Mouse (Mus musculus) stomach, embryonic 15.5 days (tissue): ENCODE measurements around the gene Tgfb2. TPM values are rescaled to one million over a fixed set of nuclear protein-coding genes. Genes with fewer than 3 reads are reported as not detected.

ENCODE experiments used
- ATAC-seq: fragments of 200-750 bp; cut with Nextera tagmentation; 2 replicates; pipeline ENCODE4 v1.8.0; 2017; ENCODE audit warnings: low read depth, moderate number of reproducible peaks, moderate TSS enrichment; ENCODE audit not compliant: insufficient read depth, low FRiP score
- H3K27ac ChIP-seq: fragments of 300-500 bp; sonication (generic); 2 replicates; pipeline ENCODE4 v1.5.1; 2015; ENCODE audit warnings: mild to moderate bottlenecking, inconsistent platforms
- H3K27me3 ChIP-seq: fragments of 300-500 bp; sonication (generic); replicated peaks from 2 replicates; pipeline ENCODE4 v1.6.1; 2015; ENCODE audit warnings: inconsistent platforms
- H3K36me3 ChIP-seq: fragments of 300-500 bp; sonication (generic); 2 replicates; pipeline ENCODE4 v1.6.1; 2015; ENCODE audit warnings: inconsistent platforms
- H3K4me1 ChIP-seq: fragments of 300-500 bp; sonication (generic); 2 replicates; pipeline ENCODE4 v1.6.1; 2015; ENCODE audit warnings: inconsistent platforms
- H3K4me2 ChIP-seq: fragments of 300-500 bp; sonication (generic); 2 replicates; pipeline ENCODE4 v1.6.1; 2015; ENCODE audit warnings: mild to moderate bottlenecking, inconsistent platforms
- H3K4me3 ChIP-seq: fragments of 300-500 bp; sonication (generic); replicated peaks from 2 replicates; pipeline ENCODE4 v1.5.1; 2015; ENCODE audit warnings: inconsistent platforms
- H3K9ac ChIP-seq: fragments of 300-500 bp; sonication (generic); 2 replicates; pipeline ENCODE4 v1.6.1; 2015; ENCODE audit warnings: inconsistent platforms
- H3K9me3 ChIP-seq: fragments of 300-500 bp; sonication (generic); 2 replicates; pipeline ENCODE4 v1.6.1; 2016; ENCODE audit warnings: inconsistent platforms
- WGBS: fragments of 180-500 bp; shearing (Covaris S2); methylation state at CpG from one replicate; pipeline ENCODE4 v1.1.7; 2015; 5-methylcytosine and 5-hydroxymethylcytosine counted together
- polyA plus RNA-seq: library from polyadenylated mRNA; unstranded; fragments of >200 nt; fragmentation: Nextera tagmentation; extraction: Ambion mirVana; gene quantifications from 2 replicates; pipeline ENCODE4 v1.2.1, GENCODE M21; 2015

The Tgfb2 gene
- polyA plus RNA-seq, 1 experiment from 2014 or later = 21.6 TPM

DNA sequence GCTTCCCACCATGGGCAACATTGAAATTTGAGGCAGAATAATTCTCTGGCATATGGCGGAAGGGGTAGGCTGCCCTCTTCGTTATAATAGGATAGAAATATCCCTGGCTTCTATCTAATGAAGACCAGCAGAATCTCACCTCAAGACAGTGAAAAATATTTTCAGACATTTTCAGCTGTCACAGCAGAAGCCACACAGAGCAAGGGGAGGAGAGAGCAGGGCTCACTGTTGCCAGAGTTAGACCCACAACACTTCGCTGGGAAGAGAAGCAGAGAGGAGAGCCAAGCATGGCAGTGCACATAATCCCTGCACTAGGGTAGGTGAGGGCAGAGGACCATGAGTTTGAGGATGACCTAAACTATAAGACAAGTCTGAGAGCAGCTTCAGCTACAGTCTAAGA is 5.3 kb downstream of the Tgfb2 start:
- no peak overlapping the region for H3K27ac ChIP-seq
- H3K4me2 ChIP-seq = no peak overlapping the region
- no peaks in the 10 kb centered on the region for H3K36me3 ChIP-seq
- no peak overlapping the region for H3K4me3 ChIP-seq
- peaks cover 15% of the 10 kb centered on the region for H3K4me1 ChIP-seq
- whole genome bisulfite sequencing = 79% methylated on average over 3 of the region's 3 CpGs
- H3K9ac ChIP-seq = no peak overlapping the region
- no peaks in the 10 kb centered on the region for H3K9me3 ChIP-seq
- ATAC-seq = no peak
- no peaks in the 10 kb centered on the region for H3K27me3 ChIP-seq

DNA sequence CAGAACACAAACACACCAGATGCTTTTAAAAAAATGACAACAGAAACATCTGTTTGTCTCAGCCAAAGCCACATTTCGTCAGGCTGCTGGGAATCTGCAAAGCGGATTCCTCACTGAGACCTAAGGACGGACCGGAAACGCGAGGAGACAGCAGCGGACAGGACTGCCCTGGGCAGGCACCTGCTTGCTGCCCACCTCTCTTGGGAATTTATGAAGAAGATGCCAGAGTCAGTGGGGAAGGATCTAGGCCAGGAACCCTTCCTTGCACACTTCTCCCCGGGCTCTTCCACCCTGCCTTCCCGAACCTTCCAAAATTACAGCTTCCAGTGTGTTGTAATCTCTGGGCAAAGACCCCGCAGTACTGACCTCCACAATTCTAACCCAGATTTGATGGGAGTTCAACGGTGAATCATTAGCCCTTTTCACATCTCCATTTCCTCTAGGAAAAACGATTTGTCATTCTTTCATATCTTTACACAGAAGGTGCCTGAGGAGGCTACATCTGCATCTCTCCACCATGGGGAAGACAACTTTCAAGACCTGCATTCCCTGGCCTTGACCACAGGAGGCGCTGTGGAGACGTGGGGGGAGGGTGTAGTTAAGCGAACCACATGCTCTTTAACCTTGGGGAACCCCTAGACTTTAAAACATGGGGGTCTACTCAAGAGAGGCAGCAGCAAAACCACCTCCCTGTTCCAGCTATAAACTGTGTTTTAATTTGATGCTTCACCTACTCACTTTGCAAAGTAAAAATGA is 7.0 kb downstream of the Tgfb2 start:
- no peaks in the 10 kb centered on the region for H3K9me3 ChIP-seq
- 75% methylated on average over 15 of the region's 15 CpGs for WGBS
- no peaks in the 10 kb centered on the region for H3K36me3 ChIP-seq
- H3K27me3 ChIP-seq = no peaks in the 10 kb centered on the region
- no peak overlapping the region for H3K27ac ChIP-seq
- no peak overlapping the region for H3K9ac ChIP-seq
- no peak overlapping the region for H3K4me3 ChIP-seq
- H3K4me2 ChIP-seq = no peak overlapping the region
- H3K4me1 ChIP-seq = peaks cover 18% of the 10 kb centered on the region
- ATAC-seq = no peak

DNA sequence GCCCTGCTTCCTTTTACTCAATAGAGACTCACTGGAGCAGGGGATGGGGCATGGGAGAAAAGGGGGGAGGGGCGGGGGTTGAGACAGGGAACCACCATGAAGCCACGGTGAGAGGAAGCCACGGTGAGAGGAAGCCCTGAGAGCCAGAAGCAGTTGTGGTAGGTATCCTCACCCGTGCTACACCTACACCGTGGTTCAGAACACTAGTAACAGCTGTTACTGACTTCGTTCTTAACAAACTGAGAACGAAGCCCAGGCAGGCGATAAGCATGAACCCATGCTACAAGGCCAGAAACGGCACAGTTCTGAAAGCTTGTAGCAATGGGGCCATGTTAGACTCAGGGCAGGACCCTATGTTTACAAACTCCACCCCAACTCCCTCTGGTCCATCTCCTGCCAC is 9.6 kb downstream of the Tgfb2 start:
- H3K4me2 ChIP-seq = no peak overlapping the region
- H3K27ac ChIP-seq = peak overlapping the region; percentile 44
- H3K9me3 ChIP-seq = no peaks in the 10 kb centered on the region
- peaks cover 11% of the 10 kb centered on the region; the same call in 1 of the 2 replicates for H3K4me1 ChIP-seq
- no peak overlapping the region for H3K9ac ChIP-seq
- H3K36me3 ChIP-seq = no peaks in the 10 kb centered on the region
- no peak overlapping the region for H3K4me3 ChIP-seq
- H3K27me3 ChIP-seq = no peaks in the 10 kb centered on the region
- no peak for ATAC-seq
- 78% methylated on average over 9 of the region's 9 CpGs for WGBS

DNA sequence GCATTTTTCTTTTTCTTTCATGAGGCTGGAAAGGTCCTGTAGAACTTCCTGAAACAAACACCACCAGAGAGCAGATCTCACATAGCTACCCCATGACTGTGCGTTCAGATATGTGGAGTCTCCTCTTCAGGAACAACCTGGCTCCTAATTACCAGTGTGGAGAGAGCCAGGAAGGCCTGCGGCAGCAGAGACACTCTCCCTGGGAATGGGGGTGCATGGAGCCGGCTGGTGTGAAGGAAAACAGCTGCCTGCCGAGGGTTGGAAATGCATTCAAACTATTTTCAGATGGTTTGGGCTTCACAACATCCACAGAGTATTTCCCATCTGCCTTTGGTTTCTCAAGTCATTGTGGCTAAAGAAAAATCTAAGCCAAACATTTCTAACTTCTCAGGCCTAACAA is 10.4 kb downstream of the Tgfb2 start:
- Histone ChIP-seq H3K4me1 (peaks cover 11% of the 10 kb centered on the region; the same call in 1 of the 2 replicates), H3K27ac (peak overlapping the region; percentile 44), H3K36me3 (no peaks in the 10 kb centered on the region), H3K4me3 (no peak overlapping the region), H3K4me2 (no peak overlapping the region), H3K9me3 (no peaks in the 10 kb centered on the region), H3K9ac (no peak overlapping the region), H3K27me3 (no peaks in the 10 kb centered on the region)
- no peak for ATAC-seq
- WGBS = 47% methylated on average over 4 of the region's 4 CpGs

DNA sequence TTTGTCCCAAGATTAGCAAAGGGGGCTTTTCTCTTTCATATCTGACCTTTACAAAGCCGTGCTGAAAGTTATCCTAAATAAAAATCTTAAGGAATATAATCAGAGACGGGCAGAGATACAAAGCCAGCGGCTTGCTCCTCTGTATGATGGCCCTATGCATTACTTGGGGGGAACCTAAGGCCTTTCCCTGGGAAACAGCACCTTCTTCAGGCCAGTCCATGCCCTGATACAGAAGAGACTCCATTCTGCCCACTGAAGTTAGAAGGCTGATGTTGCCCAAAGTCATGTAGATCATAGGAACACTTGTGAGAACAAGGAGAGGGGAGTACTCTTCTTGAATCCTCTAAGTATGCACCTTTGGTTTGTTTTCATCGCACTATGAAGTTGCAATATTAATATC is 13.4 kb downstream of the Tgfb2 start:
- peaks cover 11% of the 10 kb centered on the region; the same call in 1 of the 2 replicates for H3K4me1 ChIP-seq
- no peaks in the 10 kb centered on the region for H3K36me3 ChIP-seq
- H3K27ac ChIP-seq = no peak overlapping the region
- ATAC-seq = no peak
- 66% methylated on average over 4 of the region's 4 CpGs for whole genome bisulfite sequencing
- H3K4me3 ChIP-seq = no peak overlapping the region
- H3K9me3 ChIP-seq = no peaks in the 10 kb centered on the region
- no peak overlapping the region for H3K9ac ChIP-seq
- H3K4me2 ChIP-seq = no peak overlapping the region
- no peaks in the 10 kb centered on the region for H3K27me3 ChIP-seq

DNA sequence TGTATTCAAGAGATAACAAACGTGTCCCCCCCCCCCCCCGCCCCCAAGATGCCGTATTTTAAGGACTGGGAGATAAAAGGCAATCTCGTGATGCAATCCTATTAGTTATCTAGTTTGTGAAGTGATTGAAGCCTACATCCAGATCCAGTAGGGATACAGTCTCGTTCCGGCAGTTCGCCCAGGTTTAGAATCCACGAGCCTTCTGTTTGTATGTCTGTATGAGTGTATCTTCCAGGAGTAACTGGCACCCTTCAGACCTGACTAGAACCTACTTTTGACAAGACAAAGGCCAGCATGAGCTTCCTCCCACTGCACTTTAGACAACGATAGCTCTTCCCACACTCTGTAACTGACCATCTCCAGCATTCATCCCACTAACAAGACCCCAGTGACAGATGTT is 14.1 kb downstream of the Tgfb2 start:
- Histone ChIP-seq H3K36me3 (no peaks in the 10 kb centered on the region), H3K27me3 (no peaks in the 10 kb centered on the region), H3K9ac (no peak overlapping the region), H3K4me3 (no peak overlapping the region), H3K4me1 (peaks cover 11% of the 10 kb centered on the region; the same call in 1 of the 2 replicates), H3K4me2 (no peak overlapping the region), H3K27ac (no peak overlapping the region), H3K9me3 (no peaks in the 10 kb centered on the region)
- ATAC-seq = no peak
- WGBS = 86% methylated on average over 9 of the region's 9 CpGs

DNA sequence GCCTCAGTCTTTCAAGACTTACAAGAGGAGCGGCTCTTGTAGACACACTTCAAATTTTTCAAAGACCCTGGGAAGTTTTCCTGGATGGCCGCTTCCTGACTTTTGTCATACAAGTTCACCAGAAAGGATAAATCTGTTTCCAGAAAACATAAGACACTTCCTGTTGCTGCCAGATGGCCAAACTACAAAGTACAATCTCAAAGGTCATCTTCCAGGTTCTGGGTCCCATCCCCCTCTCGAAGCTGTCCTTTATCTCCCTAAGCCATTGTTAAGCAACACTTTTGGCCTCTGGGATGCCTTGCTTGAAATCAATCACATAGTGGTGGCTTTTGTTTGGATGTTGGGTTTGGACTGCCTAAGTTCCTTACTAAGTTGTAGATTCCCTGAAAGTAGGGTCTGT is 21.7 kb downstream of the Tgfb2 start:
- H3K4me1 ChIP-seq = no peaks in the 10 kb centered on the region
- no peak overlapping the region for H3K4me3 ChIP-seq
- no peak overlapping the region for H3K27ac ChIP-seq
- H3K27me3 ChIP-seq = no peaks in the 10 kb centered on the region
- H3K4me2 ChIP-seq = no peak overlapping the region
- no peaks in the 10 kb centered on the region for H3K36me3 ChIP-seq
- H3K9me3 ChIP-seq = no peaks in the 10 kb centered on the region
- ATAC-seq = no peak
- no peak overlapping the region for H3K9ac ChIP-seq
- 77% methylated on average over 3 of the region's 3 CpGs for WGBS

DNA sequence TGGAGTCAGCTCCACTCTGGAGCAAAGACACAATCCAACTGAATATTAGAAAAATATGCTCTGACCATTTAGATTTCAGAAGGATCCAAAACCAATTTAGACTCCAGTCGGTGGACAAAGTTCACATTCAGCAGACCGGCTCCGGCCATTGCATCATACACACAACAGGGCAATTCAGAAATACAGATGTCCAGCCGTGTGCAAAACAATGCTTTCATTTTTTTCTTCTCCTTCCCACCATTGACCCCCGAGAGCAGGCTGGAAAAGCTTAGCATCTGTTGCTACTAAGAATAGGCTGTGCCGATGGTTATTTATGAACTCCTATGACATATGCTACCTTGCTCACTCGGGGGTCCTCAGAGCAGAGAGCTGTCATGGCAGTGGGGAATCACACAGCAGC is 23.2 kb downstream of the Tgfb2 start:
- Histone ChIP-seq H3K27ac (no peak overlapping the region), H3K9ac (no peak overlapping the region), H3K36me3 (no peaks in the 10 kb centered on the region), H3K9me3 (no peaks in the 10 kb centered on the region), H3K4me1 (no peaks in the 10 kb centered on the region), H3K27me3 (no peaks in the 10 kb centered on the region), H3K4me3 (no peak overlapping the region), H3K4me2 (no peak overlapping the region)
- WGBS = 45% methylated on average over 7 of the region's 7 CpGs
- no peak for ATAC-seq

DNA sequence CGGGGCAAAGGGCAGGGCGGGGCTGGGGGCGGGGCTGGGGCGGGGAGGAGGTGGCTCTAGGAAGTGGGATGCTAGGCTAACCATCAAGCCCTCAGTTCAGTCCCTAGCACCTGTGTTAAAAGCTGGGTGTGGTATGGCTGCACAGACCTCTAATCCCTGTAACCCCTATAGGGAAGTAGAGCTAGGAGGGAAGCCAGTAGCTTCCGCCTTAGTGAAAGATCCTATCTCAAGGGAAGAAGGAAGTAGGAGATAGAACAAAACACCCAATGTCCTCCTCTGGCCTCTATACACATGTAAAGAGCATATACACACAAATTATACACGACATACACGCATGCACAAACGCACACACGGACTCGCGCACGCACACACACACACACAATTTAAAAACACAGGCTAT is 28.2 kb downstream of the Tgfb2 start:
- H3K9me3 ChIP-seq = no peaks in the 10 kb centered on the region
- no peak overlapping the region for H3K4me2 ChIP-seq
- no peak overlapping the region for H3K9ac ChIP-seq
- WGBS = 82% methylated on average over 12 of the region's 12 CpGs
- H3K27me3 ChIP-seq = no peaks in the 10 kb centered on the region
- no peak for ATAC-seq
- H3K27ac ChIP-seq = no peak overlapping the region
- no peak overlapping the region for H3K4me3 ChIP-seq
- H3K4me1 ChIP-seq = no peaks in the 10 kb centered on the region
- H3K36me3 ChIP-seq = no peaks in the 10 kb centered on the region

DNA sequence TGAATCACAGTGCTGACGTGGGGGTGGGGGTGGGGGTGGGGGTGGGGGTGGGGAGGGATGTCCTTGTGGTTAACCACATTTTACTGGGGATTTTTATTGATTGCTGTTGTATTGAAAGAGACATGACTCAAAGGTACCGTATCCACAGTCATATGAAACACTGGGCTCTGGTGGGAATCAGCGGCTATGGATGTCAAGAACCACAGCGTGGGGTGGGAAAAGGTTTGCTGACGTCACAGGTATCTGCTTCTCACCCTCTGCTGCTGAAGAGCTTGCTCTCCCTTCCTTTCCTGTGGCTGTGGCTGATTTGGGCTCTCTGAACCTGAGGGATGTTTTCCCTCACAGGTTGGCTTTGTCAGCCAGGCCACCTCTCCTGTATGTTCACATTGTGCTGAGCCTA is 29.6 kb downstream of the Tgfb2 start:
- Histone ChIP-seq H3K36me3 (no peaks in the 10 kb centered on the region), H3K27ac (no peak overlapping the region), H3K9ac (no peak overlapping the region), H3K4me3 (no peak overlapping the region), H3K4me2 (no peak overlapping the region), H3K9me3 (no peaks in the 10 kb centered on the region), H3K4me1 (no peaks in the 10 kb centered on the region), H3K27me3 (no peaks in the 10 kb centered on the region)
- 62% methylated on average over 5 of the region's 5 CpGs for WGBS
- no peak for ATAC-seq

DNA sequence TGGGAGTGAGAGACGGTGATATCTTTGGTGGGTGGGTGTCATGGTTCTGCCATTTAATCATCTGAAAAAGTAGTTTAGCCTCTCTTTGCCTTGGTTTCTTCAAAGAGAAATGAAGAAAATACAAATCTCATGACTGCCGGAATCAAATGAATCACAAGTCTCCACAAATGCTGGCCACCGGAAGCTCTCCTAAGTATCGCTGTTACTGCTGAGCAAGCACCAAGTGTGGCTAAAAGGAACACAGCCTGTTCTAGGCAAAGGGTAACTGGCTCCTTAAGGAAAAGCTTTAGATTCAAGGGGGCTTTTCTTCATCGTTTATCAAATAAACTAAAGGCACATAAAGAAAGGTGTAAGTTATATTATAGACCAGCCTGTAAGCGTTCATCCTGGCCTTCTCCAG is 30.5 kb downstream of the Tgfb2 start:
- ATAC-seq = no peak
- Histone ChIP-seq H3K36me3 (no peaks in the 10 kb centered on the region), H3K27ac (no peak overlapping the region), H3K9ac (no peak overlapping the region), H3K4me1 (no peaks in the 10 kb centered on the region), H3K4me2 (no peak overlapping the region), H3K9me3 (no peaks in the 10 kb centered on the region), H3K4me3 (no peak overlapping the region), H3K27me3 (no peaks in the 10 kb centered on the region)
- 77% methylated on average over 6 of the region's 6 CpGs for WGBS

DNA sequence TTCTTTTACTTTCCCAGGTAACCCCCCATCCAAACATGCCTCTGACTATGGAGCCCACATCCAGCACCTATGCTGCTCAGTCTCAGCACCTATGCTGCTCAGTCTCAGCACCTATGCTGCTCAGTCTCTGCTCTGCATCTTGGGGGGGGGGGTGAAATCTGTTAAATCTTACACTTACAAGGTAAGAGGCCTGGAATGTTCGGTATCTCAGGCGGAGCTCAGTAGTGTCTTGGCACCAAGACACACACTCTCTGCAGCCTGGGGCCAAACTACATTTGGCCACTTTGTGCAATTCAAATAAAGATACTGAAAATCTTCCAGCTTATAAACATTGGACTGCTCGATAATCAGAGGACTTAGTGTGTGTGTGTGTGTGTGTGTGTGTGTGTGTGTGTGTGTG is 31.2 kb downstream of the Tgfb2 start:
- ATAC-seq = no peak
- no peak overlapping the region for H3K4me3 ChIP-seq
- H3K27ac ChIP-seq = no peak overlapping the region
- H3K36me3 ChIP-seq = no peaks in the 10 kb centered on the region
- H3K9me3 ChIP-seq = no peaks in the 10 kb centered on the region
- H3K9ac ChIP-seq = no peak overlapping the region
- no peak overlapping the region for H3K4me2 ChIP-seq
- H3K27me3 ChIP-seq = no peaks in the 10 kb centered on the region
- WGBS = 49% methylated on average over 3 of the region's 3 CpGs
- no peaks in the 10 kb centered on the region for H3K4me1 ChIP-seq

DNA sequence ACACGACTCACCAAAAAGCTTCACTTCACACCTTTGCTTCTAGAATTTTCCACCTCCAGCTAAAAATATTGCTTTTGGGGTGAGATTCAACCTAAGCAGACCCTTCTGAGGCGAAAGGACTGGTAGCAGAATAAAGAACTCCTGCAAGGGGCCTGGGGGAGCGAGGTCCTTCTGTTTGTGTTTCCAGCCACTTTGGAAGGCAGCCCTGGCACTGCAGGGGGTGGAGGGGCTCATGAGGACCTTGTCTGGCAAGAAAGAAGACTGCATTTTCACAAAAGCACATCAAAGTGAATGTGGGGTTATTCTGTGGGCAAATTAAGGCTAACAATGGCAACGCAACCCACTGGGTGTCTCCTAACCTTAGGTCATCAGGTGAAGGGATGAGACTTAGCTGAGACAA is 32.6 kb downstream of the Tgfb2 start:
- H3K4me1 ChIP-seq = no peaks in the 10 kb centered on the region
- no peak overlapping the region for H3K4me3 ChIP-seq
- H3K9me3 ChIP-seq = no peaks in the 10 kb centered on the region
- H3K4me2 ChIP-seq = no peak overlapping the region
- H3K27me3 ChIP-seq = no peaks in the 10 kb centered on the region
- ATAC-seq = no peak
- no peaks in the 10 kb centered on the region for H3K36me3 ChIP-seq
- WGBS = 84% methylated on average over 4 of the region's 4 CpGs
- H3K27ac ChIP-seq = no peak overlapping the region
- no peak overlapping the region for H3K9ac ChIP-seq
